Mouse (Mus musculus) cortical plate, adult 2 months (tissue): ENCODE measurements around the gene Aldh18a1.

Source experiments
- CTCF ChIP-seq: fragments of 200-500 bp; IDR thresholded peaks from 2 replicates; pipeline ENCODE4 v1.5.1; 2011; ENCODE audit warnings: mild to moderate bottlenecking, control low read depth, low read length; ENCODE audit not compliant: insufficient read depth; ENCODE audit errors: extremely low read depth
- POLR2A ChIP-seq: fragments of 200-500 bp; IDR thresholded peaks from 2 replicates; pipeline ENCODE4 v1.6.1; 2011; ENCODE audit warnings: mild to moderate bottlenecking, low read length, control low read depth; ENCODE audit not compliant: insufficient read depth; ENCODE audit errors: extremely low read depth

DNA sequence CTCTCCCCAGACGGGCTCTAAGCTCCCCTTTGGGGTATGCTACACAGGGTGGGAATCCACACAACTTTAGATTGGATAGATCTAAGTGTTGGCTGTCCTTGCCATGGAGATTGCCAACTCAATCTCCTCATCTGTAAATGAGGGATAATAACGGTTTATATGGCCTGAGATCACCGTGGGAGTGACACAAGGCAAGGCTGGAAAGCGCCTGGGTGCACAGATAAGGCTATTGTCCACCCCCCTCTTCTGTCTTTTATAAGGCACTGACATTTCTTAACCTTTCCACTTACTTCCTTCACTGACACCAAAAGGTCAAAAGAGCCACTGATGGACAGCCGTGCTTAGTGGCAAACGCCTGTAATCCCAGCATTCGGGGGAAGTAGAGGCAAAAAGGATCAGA, 1.4 kb downstream of the Aldh18a1 start:
- no peak for TF ChIP-seq POLR2A
- no peak for TF ChIP-seq CTCF
